10 mouse cellular contexts compared by ENCODE assay signal in the genomic region with DNA sequence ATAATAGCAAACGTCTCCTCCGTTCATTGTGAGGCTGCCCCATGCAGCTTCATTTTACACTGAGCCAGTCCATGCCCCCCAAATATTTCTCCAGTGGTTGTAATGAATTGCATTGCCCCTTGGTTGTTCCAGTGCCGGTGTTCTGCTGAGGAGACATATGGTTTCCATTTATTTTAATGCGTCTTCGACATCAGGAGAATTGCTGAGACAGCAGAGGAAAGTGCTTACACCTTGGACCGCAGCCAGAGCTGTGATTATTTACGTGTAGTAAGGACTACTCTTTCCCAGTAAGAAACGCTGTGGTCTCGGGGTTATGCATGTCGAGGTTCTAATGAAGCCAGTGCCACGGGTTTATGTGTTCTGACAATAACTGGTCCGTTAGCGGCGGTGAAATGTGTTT.
A peak's percentile ranks its signal among the peaks of the same experiment; 100 is the strongest.
DNase-seq lines count a peak whose midpoint lies in the region; ATAC-seq and TF ChIP-seq lines count a peak whose summit lies in the region.
"Had no signal": no experiment of that assay in that cellular context is flagged by ENCODE, and none has a peak within 500 bp of the region (broad histone marks: within the 10 kb centered on the region; RNA-seq: fewer than 3 reads in every experiment).

No protein-coding gene starts in this region.

- peak; percentile 24 to 43 for DNase-seq in cerebellum, postnatal 25 days
- peak; percentile 32 for DNase-seq in NIH3T3 (ENCODE audit: low read depth)
- DNase-seq in limb, embryonic 14.5 days (ENCODE audit: low spot score): peak; percentile 91
- DNase-seq in thymus, postnatal 0 days (ENCODE audit: low spot score): no peak
- no peak for DNase-seq in ovary, postnatal 14 days (ENCODE audit: low spot score)
- DNase-seq in cerebellum, adult 11-12 months: no peak

- H3K27me3 ChIP-seq in hindbrain, embryonic 12.5 days: no peaks in the 10 kb centered on the region
- no peaks in the 10 kb centered on the region for H3K27me3 ChIP-seq in limb, embryonic 14.5 days (ENCODE audit: control insufficient read depth, insufficient read depth, low read length)

- no peaks in the 10 kb centered on the region for H3K9me3 ChIP-seq in hindbrain, embryonic 12.5 days (replicated peaks)
- H3K9me3 ChIP-seq in limb, embryonic 14.5 days (ENCODE audit: control insufficient read depth, low read length): no peaks in the 10 kb centered on the region
- H3K9me3 ChIP-seq: heart, embryonic 15.5 days had no signal

- H3K4me3 ChIP-seq in hindbrain, embryonic 12.5 days: no peak overlapping the region
- peak overlapping the region; percentile 13; the same call in 1 of the 2 replicates for H3K4me3 ChIP-seq in limb, embryonic 14.5 days (replicated peaks; ENCODE audit: low read length)
- H3K4me3 ChIP-seq: heart, embryonic 15.5 days had no signal

- no peaks in the 10 kb centered on the region for H3K36me3 ChIP-seq in hindbrain, embryonic 12.5 days
- no peaks in the 10 kb centered on the region for H3K36me3 ChIP-seq in limb, embryonic 14.5 days (ENCODE audit: control insufficient read depth, insufficient read depth, low read length)
- H3K36me3 ChIP-seq: heart, embryonic 15.5 days had no signal

- TF ChIP-seq POLR2A in limb, embryonic 14.5 days (IDR thresholded peaks at IDR 0.05; ENCODE audit: borderline replicate concordance, extremely low read depth, insufficient read depth, insufficient read length): no peak

- peak overlapping the region; percentile 2 for H3K4me2 ChIP-seq in hindbrain, embryonic 12.5 days (replicated peaks)
- peak overlapping the region; percentile 39; the same call in 1 of the 2 replicates for H3K4me2 ChIP-seq in limb, embryonic 14.5 days (replicated peaks; ENCODE audit: low read depth, low read length, severe bottlenecking)
- H3K4me2 ChIP-seq: heart, embryonic 15.5 days had no signal

- ATAC-seq in cerebellum, adult (ENCODE audit: insufficient number of reproducible peaks, low FRiP score, low TSS enrichment): no peak
- ATAC-seq in hindbrain, embryonic 12.5 days (ENCODE audit: low FRiP score): peak; percentile 21; the same call in 1 of the 2 replicates
- ATAC-seq in limb, embryonic 14.5 days (ENCODE audit: low FRiP score, low read depth): peak; percentile 83

- H3K9ac ChIP-seq in hindbrain, embryonic 12.5 days: no peak overlapping the region
- H3K9ac ChIP-seq in limb, embryonic 14.5 days (ENCODE audit: low read depth, low read length, severe bottlenecking): no peak overlapping the region
- H3K9ac ChIP-seq: heart, embryonic 15.5 days; liver, embryonic 14.5 days had no signal

- peaks cover 38% of the 10 kb centered on the region for H3K4me1 ChIP-seq in hindbrain, embryonic 12.5 days
- H3K4me1 ChIP-seq in limb, embryonic 14.5 days (ENCODE audit: control insufficient read depth, insufficient read depth, low read length): peaks cover 27% of the 10 kb centered on the region

- WGBS in hindbrain, embryonic 12.5 days: 35% methylated on average over 14 of the region's 14 CpGs
- 15% methylated on average over 14 of the region's 14 CpGs for WGBS in limb, embryonic 14.5 days

- H3K27ac ChIP-seq in hindbrain, embryonic 12.5 days: peak overlapping the region; percentile 87
- H3K27ac ChIP-seq in limb, embryonic 14.5 days (replicated peaks; ENCODE audit: low read depth, low read length): peak overlapping the region; percentile 45; the same call in 1 of the 2 replicates
- H3K27ac ChIP-seq: heart, embryonic 15.5 days; liver, embryonic 14.5 days had no signal

Comparison
In these comparisons a context has a peak if more than half of its experiments do, and no peak if none do; other contexts are left out.
1. DNase-seq: peak in cerebellum, postnatal 25 days (2 of 2), NIH3T3 (single experiment) and limb, embryonic 14.5 days (single experiment); none in thymus, postnatal 0 days (single experiment), ovary, postnatal 14 days (single experiment) and cerebellum, adult 11-12 months (single experiment).